Mouse (Mus musculus): ENCODE data around the gene Aldh4a1.

DNA sequence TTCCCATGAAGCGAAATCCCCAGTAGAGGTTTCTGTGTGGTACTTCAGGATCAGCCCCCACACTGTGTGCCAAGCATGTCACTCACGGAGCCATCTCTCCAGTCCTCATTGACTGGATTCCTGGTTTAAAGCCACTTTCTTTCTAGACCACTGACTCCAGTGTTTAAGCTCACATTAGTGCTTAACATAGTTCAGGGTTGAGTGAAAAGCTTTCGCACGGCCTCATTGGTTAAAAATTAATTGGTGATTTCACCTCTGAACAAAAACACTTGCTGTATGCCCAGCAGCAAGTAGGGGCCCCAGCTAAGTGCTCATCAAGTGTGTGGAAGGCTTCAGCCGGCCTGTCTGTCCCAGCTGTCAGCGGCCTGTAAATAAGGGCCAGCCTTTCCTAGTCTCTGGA lies 45.0 kb downstream of the Aldh4a1 start:
- no peak for TF ChIP-seq EP300 (IDR thresholded peaks at IDR 0.05; ENCODE audit: low read depth)
- no peak for TF ChIP-seq CTCF (IDR thresholded peaks at IDR 0.05; ENCODE audit: low read depth)

All from heart, postnatal 0 days (tissue).